Mouse (Mus musculus): ENCODE measurements around the gene Inpp5a. TPM values are rescaled to one million over a fixed set of nuclear protein-coding genes. Genes with fewer than 3 reads are reported as not detected.

Gene Inpp5a
- total RNA-seq, 2 experiments from 2014 or later = 36.5 to 39.8 TPM

- intact Hi-C loops (cut with DNase I; ENCODE audit: low total_unique reads) = loop anchor here (5.0 kb wide), 1 partner anchor 56 kb away; no protein-coding TSS in a partner anchor
- peak; percentile 53 for DNase-seq
These were observed 20.7 kb upstream of the Inpp5a start for GRCm38 (mm10) chr7:139368218-139368617.

GRCm38 (mm10) chr7:139368722-139369380 is 20.1 kb upstream of the Inpp5a start:
- intact Hi-C loops (cut with DNase I; ENCODE audit: low total_unique reads) = loop anchor here (5.0 kb wide), 1 partner anchor 57 kb away; no protein-coding TSS in a partner anchor
- DNase-seq = peak; percentile 88

GRCm38 (mm10) chr7:139369501-139370088 is 19.3 kb upstream of the Inpp5a start:
- intact Hi-C loops (cut with DNase I; ENCODE audit: low total_unique reads) = loop anchor here (5.0 kb wide), 1 partner anchor 57 kb away; no protein-coding TSS in a partner anchor
- no peak for DNase-seq

- no peak for DNase-seq
- intact Hi-C loops (cut with DNase I; ENCODE audit: low total_unique reads) = no loop called here
These were observed 17.5 kb upstream of the Inpp5a start for GRCm38 (mm10) chr7:139371389-139371788.

GRCm38 (mm10) chr7:139377381-139377780 is 11.5 kb upstream of the Inpp5a start:
- no peak for DNase-seq
- intact Hi-C loops (cut with DNase I; ENCODE audit: low total_unique reads) = no loop called here

GRCm38 (mm10) chr7:139378355-139378754 is 10.6 kb upstream of the Inpp5a start:
- intact Hi-C loops (cut with DNase I; ENCODE audit: low total_unique reads) = no loop called here
- DNase-seq = no peak

- DNase-seq = no peak
- intact Hi-C loops (cut with DNase I; ENCODE audit: low total_unique reads) = loop anchor here (10.0 kb wide), 1 partner anchor 145 kb away; no protein-coding TSS in a partner anchor
These were observed 9.2 kb upstream of the Inpp5a start for GRCm38 (mm10) chr7:139379745-139380144.

GRCm38 (mm10) chr7:139380225-139380624 is 8.7 kb upstream of the Inpp5a start:
- intact Hi-C loops (cut with DNase I; ENCODE audit: low total_unique reads) = loop anchor here (10.0 kb wide), 1 partner anchor 145 kb away; no protein-coding TSS in a partner anchor
- no peak for DNase-seq

GRCm38 (mm10) chr7:139381877-139382276 is 7.0 kb upstream of the Inpp5a start:
- intact Hi-C loops (cut with DNase I; ENCODE audit: low total_unique reads) = loop anchor here (10.0 kb wide), 1 partner anchor 147 kb away; no protein-coding TSS in a partner anchor

GRCm38 (mm10) chr7:139382796-139383195 is 6.1 kb upstream of the Inpp5a start:
- no peak for DNase-seq
- intact Hi-C loops (cut with DNase I; ENCODE audit: low total_unique reads) = loop anchor here (10.0 kb wide), 1 partner anchor 148 kb away; no protein-coding TSS in a partner anchor

More at GRCm38 (mm10) chr7:139381877-139382276, 7.0 kb upstream of the Inpp5a start:
- DNase-seq = no peak

- no peak for DNase-seq
- intact Hi-C loops (cut with DNase I; ENCODE audit: low total_unique reads) = loop anchor here (10.0 kb wide), 1 partner anchor 150 kb away; no protein-coding TSS in a partner anchor
These were observed 4.4 kb upstream of the Inpp5a start for GRCm38 (mm10) chr7:139384500-139384899.

- intact Hi-C loops (cut with DNase I; ENCODE audit: low total_unique reads) = loop anchor here (10.0 kb wide), 1 partner anchor 150 kb away; no protein-coding TSS in a partner anchor
- DNase-seq = no peak
These were observed 3.9 kb upstream of the Inpp5a start for GRCm38 (mm10) chr7:139384916-139385530.

GRCm38 (mm10) chr7:139386933-139387690 is 1.8 kb upstream of the Inpp5a start:
- intact Hi-C loops (cut with DNase I; ENCODE audit: low total_unique reads) = loop anchor here (10.0 kb wide), 1 partner anchor 152 kb away; no protein-coding TSS in a partner anchor
- DNase-seq = no peak

GRCm38 (mm10) chr7:139387921-139388669 is 814 bp upstream of the Inpp5a start:
- intact Hi-C loops (cut with DNase I; ENCODE audit: low total_unique reads) = loop anchor here (10.0 kb wide), 1 partner anchor 153 kb away; no protein-coding TSS in a partner anchor
- no peak for DNase-seq

GRCm38 (mm10) chr7:139389213-139389761 is 378 bp downstream of the Inpp5a start:
- DNase-seq = peak; percentile 49
- intact Hi-C loops (cut with DNase I; ENCODE audit: low total_unique reads) = loop anchor here (10.0 kb wide), 1 partner anchor 154 kb away; no protein-coding TSS in a partner anchor

GRCm38 (mm10) chr7:139390380-139390779 is 1.5 kb downstream of the Inpp5a start:
- intact Hi-C loops (cut with DNase I; ENCODE audit: low total_unique reads) = no loop called here
- no peak for DNase-seq

GRCm38 (mm10) chr7:139390926-139391325 is 2.0 kb downstream of the Inpp5a start:
- DNase-seq = no peak
- intact Hi-C loops (cut with DNase I; ENCODE audit: low total_unique reads) = no loop called here

GRCm38 (mm10) chr7:139391691-139392090 is 2.8 kb downstream of the Inpp5a start:
- intact Hi-C loops (cut with DNase I; ENCODE audit: low total_unique reads) = no loop called here
- no peak for DNase-seq
